Mouse (Mus musculus): ENCODE data around the gene Lmbrd2. TPM values are rescaled to one million over a fixed set of nuclear protein-coding genes. Genes with fewer than 3 reads are reported as not detected.

Gene Lmbrd2
- polyA plus RNA-seq, 1 experiment from 2014 or later, result 4.5 TPM

- Histone ChIP-seq H3K9me3 (ENCODE audit: control insufficient read depth, low read length) (no peaks in the 10 kb centered on the region), H3K4me1 (replicated peaks; ENCODE audit: control insufficient read depth, insufficient read depth, low read length) (no peaks in the 10 kb centered on the region), H3K36me3 (ENCODE audit: control insufficient read depth, insufficient read depth) (no peaks in the 10 kb centered on the region), H3K27me3 (replicated peaks; ENCODE audit: control insufficient read depth, insufficient read depth, low read length) (no peaks in the 10 kb centered on the region), H3K27ac (ENCODE audit: low read length) (no peak overlapping the region), H3K4me2 (ENCODE audit: low read length) (no peak overlapping the region), H3K4me3 (replicated peaks; ENCODE audit: low read length) (no peak overlapping the region), H3K9ac (replicated peaks; ENCODE audit: low read depth, low read length) (no peak overlapping the region)
- ATAC-seq, result no peak
Measured at GRCm38 (mm10) chr15:9246345-9246744, 106.0 kb downstream of the Lmbrd2 start.

Other genes starting within 250 kb of the Lmbrd2 start
- 8.0 and 10.0 TPM in 2 replicates for gene Ranbp3l, start 172.6 kb upstream of the Lmbrd2 start, polyA plus RNA-seq (2015; fragmentation: Nextera tagmentation; extraction: Ambion mirVana)
- gene Nadk2, start 69.3 kb upstream of the Lmbrd2 start, polyA plus RNA-seq (2015; fragmentation: Nextera tagmentation; extraction: Ambion mirVana), result 22.7 and 26.1 TPM in 2 replicates
- gene Skp2, start 14.9 kb downstream of the Lmbrd2 start, polyA plus RNA-seq (2015; fragmentation: Nextera tagmentation; extraction: Ambion mirVana), result 35.0 and 41.2 TPM in 2 replicates
- not detected in 2 replicates for gene Ugt3a1, start 136.3 kb downstream of the Lmbrd2 start, polyA plus RNA-seq (2015; fragmentation: Nextera tagmentation; extraction: Ambion mirVana)
- gene Ugt3a2, start 195.0 kb downstream of the Lmbrd2 start, polyA plus RNA-seq (2015; fragmentation: Nextera tagmentation; extraction: Ambion mirVana), result not detected in 2 replicates